Mouse (Mus musculus) intestine, postnatal 0 days (tissue): ENCODE data around the gene Tcf7l1. TPM values are rescaled to one million over a fixed set of nuclear protein-coding genes. Genes with fewer than 3 reads are reported as not detected.

Experiments used
- ATAC-seq: fragments of 200-750 bp; cut with Nextera tagmentation; 2 replicates; pipeline ENCODE4 v1.8.0; 2017; ENCODE audit warnings: mild to moderate bottlenecking, moderate TSS enrichment, moderate library complexity
- H3K27ac ChIP-seq: fragments of 300-500 bp; sonication (generic); 2 replicates; pipeline ENCODE4 v1.5.1; 2014; ENCODE audit warnings: mild to moderate bottlenecking, low read depth, low read length, moderate library complexity
- H3K27me3 ChIP-seq: fragments of 300-500 bp; sonication (generic); replicated peaks from 2 replicates; pipeline ENCODE4 v1.6.1; 2014; ENCODE audit warnings: low read length, mixed read lengths; ENCODE audit not compliant: control insufficient read depth, insufficient read depth
- H3K36me3 ChIP-seq: fragments of 300-500 bp; sonication (generic); 2 replicates; pipeline ENCODE4 v1.6.1; 2014; ENCODE audit warnings: mild to moderate bottlenecking, moderate library complexity; ENCODE audit not compliant: control insufficient read depth, insufficient read depth
- H3K4me1 ChIP-seq: fragments of 300-500 bp; sonication (generic); replicated peaks from 2 replicates; pipeline ENCODE4 v1.6.1; 2014; ENCODE audit warnings: antibody characterized with exemption, low read length, mixed read lengths; ENCODE audit not compliant: control insufficient read depth, insufficient read depth
- H3K4me2 ChIP-seq: fragments of 300-500 bp; sonication (generic); replicated peaks from 2 replicates; pipeline ENCODE4 v1.6.1; 2014; ENCODE audit warnings: low read depth, mild to moderate bottlenecking, moderate library complexity
- H3K4me3 ChIP-seq: fragments of 300-500 bp; sonication (generic); 2 replicates; pipeline ENCODE4 v1.5.1; 2014; ENCODE audit warnings: low read depth, low read length
- H3K9ac ChIP-seq: fragments of 300-500 bp; sonication (generic); 2 replicates; pipeline ENCODE4 v1.6.1; 2014; ENCODE audit warnings: mild to moderate bottlenecking, low read depth, low read length
- H3K9me3 ChIP-seq: fragments of 300-500 bp; sonication (generic); 2 replicates; pipeline ENCODE4 v1.6.1; 2016; ENCODE audit warnings: mixed run types; ENCODE audit not compliant: control insufficient read depth
- CTCF ChIP-seq: sonication (generic); IDR thresholded peaks from 2 replicates; pipeline ENCODE4 v1.5.1; 2016; ENCODE audit warnings: low read depth, mild to moderate bottlenecking, control low read depth, antibody characterized with exemption, moderate library complexity
- WGBS: fragments of 180-500 bp; shearing (Covaris S2); extraction: QIAGEN DNeasy Blood & Tissue Kit; methylation state at CpG from one replicate; pipeline ENCODE4 v1.1.7; 2014; 5-methylcytosine and 5-hydroxymethylcytosine counted together
- polyA plus RNA-seq: library from polyadenylated mRNA; unstranded; fragments of >200 nt; fragmentation: Nextera tagmentation; extraction: Ambion mirVana; gene quantifications from 2 replicates; pipeline ENCODE4 v1.2.1, GENCODE M21; 2015

The Tcf7l1 gene
- polyA plus RNA-seq, 1 experiment from 2014 or later: 6.8 TPM

DNA sequence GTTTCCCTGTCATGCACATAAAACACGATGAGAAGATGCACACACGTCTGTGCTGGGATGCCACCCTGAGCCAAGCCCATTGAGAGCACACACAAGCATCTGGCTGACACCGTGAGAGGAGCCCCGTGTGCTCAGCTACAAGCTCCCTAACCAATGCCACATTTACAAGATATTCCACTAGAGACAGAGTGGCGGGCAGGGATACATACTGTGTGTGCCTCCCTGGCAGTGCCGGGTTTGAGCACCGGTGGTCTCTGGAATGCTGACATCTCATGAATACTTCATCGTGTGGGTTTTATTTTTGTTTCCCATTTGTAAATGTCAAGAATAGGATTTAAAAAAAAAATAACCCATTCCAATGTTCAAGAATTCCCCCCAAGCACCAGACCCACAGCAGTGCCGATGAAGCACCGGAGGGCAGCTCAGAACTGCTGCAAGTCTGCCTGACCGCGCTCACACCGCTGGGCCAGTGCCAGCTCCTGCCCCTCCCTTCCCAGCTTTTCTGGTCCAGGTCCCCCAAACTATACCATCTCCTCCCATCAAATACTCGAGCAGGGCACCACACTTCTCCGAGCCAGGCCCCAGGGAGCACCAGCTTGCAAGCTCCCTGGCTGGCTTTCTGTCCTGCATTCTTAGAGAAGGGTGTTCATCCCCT is 65.2 kb downstream of the Tcf7l1 start:
- no peaks in the 10 kb centered on the region for H3K9me3 ChIP-seq
- H3K9ac ChIP-seq: no peak overlapping the region
- no peak for TF ChIP-seq CTCF
- 79% methylated on average over 15 of the region's 15 CpGs for WGBS
- H3K36me3 ChIP-seq: no peaks in the 10 kb centered on the region
- H3K4me1 ChIP-seq: no peaks in the 10 kb centered on the region
- no peaks in the 10 kb centered on the region for H3K27me3 ChIP-seq
- H3K4me3 ChIP-seq: no peak overlapping the region
- no peak overlapping the region for H3K27ac ChIP-seq
- no peak overlapping the region for H3K4me2 ChIP-seq
- ATAC-seq: no peak

DNA sequence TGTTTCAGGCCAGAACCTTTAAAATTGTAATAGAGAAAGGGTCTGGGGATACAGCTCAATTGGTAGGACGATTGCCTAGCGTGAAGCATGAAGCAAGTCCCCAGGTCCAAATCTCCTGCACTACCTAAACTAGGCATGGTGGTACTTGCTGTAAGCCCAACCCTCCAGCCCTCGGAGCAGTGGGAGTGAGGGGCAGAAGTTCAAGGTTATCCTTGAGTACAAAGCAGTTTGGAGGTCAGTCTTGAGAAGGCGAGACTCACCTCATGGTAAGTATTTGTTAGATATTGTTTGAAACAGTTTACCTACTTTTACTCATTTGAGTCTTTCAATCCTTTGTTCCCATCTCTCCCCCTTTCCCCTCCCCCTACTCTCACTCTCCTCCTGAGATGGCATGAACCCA is 65.9 kb downstream of the Tcf7l1 start:
- no peak for ATAC-seq

DNA sequence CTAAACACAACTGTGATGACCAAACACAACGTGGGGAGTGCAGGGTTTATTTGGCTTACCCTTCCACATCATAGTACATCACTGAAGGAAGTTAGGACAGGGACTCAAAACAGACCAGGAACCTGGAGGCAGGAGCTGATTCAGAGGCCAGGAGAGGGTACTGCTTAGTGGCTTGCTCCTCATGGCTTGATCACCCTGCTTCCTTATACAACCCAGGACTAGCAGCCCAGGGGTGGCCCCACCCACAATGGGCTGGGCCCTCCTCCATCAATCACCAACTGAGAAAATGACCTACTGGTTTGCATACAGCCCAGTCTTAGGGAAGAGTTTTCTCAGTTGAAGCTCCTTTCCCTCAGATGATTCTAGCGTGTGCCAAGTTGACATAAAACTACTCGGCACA is 68.2 kb downstream of the Tcf7l1 start:
- ATAC-seq: no peak
- no peak overlapping the region for H3K4me2 ChIP-seq
- 66% methylated on average over 3 of the region's 3 CpGs for WGBS

More for the DNA sequence above, 65.9 kb downstream of the Tcf7l1 start:
- Histone ChIP-seq H3K27ac (no peak overlapping the region), H3K4me3 (no peak overlapping the region), H3K9me3 (no peaks in the 10 kb centered on the region), H3K4me2 (no peak overlapping the region), H3K27me3 (no peaks in the 10 kb centered on the region), H3K36me3 (no peaks in the 10 kb centered on the region), H3K4me1 (no peaks in the 10 kb centered on the region), H3K9ac (no peak overlapping the region)
- TF ChIP-seq CTCF: no peak
- 84% methylated on average over 4 of the region's 4 CpGs for WGBS

DNA sequence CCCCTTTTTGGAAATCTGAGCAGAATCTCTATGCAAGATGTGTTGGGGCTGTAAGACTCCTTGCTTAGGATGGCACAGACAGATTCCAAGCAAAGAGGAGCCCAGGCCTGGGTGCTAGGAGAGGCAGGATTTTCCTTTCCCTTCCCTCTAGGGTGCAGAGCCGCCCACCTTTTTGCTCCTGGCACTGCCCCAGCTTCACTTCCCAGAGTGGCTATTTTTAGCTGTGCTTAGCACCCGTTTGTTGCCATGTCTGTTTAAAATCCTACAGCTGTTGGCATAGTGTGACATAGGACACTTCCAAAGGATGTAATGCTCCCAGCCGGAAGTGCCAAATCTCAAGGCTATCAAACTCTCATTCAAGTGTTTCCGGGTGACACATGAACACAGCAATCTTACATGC is 74.3 kb downstream of the Tcf7l1 start:
- H3K9me3 ChIP-seq: no peaks in the 10 kb centered on the region
- no peak overlapping the region for H3K4me3 ChIP-seq
- no peak overlapping the region for H3K9ac ChIP-seq
- H3K4me1 ChIP-seq: no peaks in the 10 kb centered on the region; the same call in 1 of the 2 replicates
- ATAC-seq: no peak
- peak; percentile 17; the same call in 1 of the 2 replicates for TF ChIP-seq CTCF
- H3K27ac ChIP-seq: no peak overlapping the region
- no peak overlapping the region for H3K4me2 ChIP-seq
- WGBS: 40% methylated on average over 4 of the region's 4 CpGs
- no peaks in the 10 kb centered on the region for H3K36me3 ChIP-seq
- H3K27me3 ChIP-seq: no peaks in the 10 kb centered on the region

More for the DNA sequence above, 68.2 kb downstream of the Tcf7l1 start:
- Histone ChIP-seq H3K27me3 (no peaks in the 10 kb centered on the region), H3K4me1 (no peaks in the 10 kb centered on the region), H3K4me3 (no peak overlapping the region), H3K36me3 (no peaks in the 10 kb centered on the region), H3K9me3 (no peaks in the 10 kb centered on the region), H3K27ac (no peak overlapping the region), H3K9ac (no peak overlapping the region)
- no peak for TF ChIP-seq CTCF

DNA sequence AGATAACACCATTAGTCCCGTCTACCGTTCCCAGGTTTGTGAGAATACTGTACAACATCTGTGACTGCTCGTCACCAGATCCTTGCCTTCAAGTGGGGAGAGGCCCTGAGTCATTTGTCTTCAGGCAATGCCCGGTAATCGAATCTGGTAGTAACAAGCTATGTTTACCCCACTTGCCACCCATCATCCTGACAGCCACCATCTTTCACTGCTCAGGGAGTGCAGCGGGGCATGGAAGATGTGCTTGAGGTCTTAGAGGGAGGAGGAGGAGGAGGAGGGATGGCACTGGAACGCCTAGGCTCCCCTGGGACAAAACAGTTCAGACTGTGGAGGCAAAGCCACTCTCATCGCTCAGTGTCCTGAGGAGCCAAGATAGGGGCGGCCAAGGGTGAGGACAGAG is 74.8 kb downstream of the Tcf7l1 start:
- H3K4me2 ChIP-seq: no peak overlapping the region
- no peaks in the 10 kb centered on the region for H3K36me3 ChIP-seq
- no peak overlapping the region for H3K27ac ChIP-seq
- WGBS: 55% methylated on average over 9 of the region's 9 CpGs
- no peak for TF ChIP-seq CTCF
- no peak overlapping the region for H3K4me3 ChIP-seq
- H3K9me3 ChIP-seq: no peaks in the 10 kb centered on the region
- no peak for ATAC-seq
- no peak overlapping the region for H3K9ac ChIP-seq
- H3K27me3 ChIP-seq: no peaks in the 10 kb centered on the region
- H3K4me1 ChIP-seq: no peaks in the 10 kb centered on the region; the same call in 1 of the 2 replicates

DNA sequence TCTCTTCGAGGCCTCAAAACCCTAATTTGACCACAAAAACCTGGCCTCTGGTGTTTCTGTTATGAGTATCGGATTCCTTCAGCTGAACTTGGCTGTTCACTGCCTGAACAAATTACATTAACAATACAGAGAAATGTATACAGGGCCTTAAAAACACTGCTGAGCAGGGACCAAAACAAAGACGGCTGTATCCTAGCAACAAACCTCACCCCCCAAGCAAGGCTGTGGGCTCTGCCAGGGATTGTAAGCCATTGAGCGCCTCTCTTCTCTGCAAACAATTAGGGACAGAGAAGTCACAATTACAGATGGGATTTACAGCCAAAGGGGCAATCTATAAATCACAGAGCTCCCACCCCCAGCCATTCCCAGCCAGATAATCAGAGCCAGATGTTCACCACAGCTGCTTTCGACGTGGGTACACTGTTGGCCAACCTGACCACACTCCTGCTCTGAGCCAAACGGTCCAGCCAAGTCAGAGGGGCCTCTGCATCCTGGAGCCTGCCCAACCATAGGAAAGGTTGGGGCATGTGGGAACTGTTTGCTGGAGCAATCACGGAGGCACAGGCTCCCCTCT is 77.5 kb downstream of the Tcf7l1 start:
- Histone ChIP-seq H3K4me1 (no peaks in the 10 kb centered on the region; the same call in 1 of the 2 replicates), H3K9me3 (no peaks in the 10 kb centered on the region), H3K4me3 (no peak overlapping the region), H3K9ac (no peak overlapping the region), H3K36me3 (no peaks in the 10 kb centered on the region), H3K4me2 (no peak overlapping the region), H3K27me3 (no peaks in the 10 kb centered on the region), H3K27ac (peak overlapping the region; percentile 35; the same call in 1 of the 2 replicates)
- 21% methylated on average over 8 of the region's 8 CpGs for WGBS
- no peak for TF ChIP-seq CTCF
- peak; percentile 54 for ATAC-seq
